In genomic region chr3:65660336-65660735, GRCm38 (mm10) we compare ENCODE assay signal across 12 mouse cellular contexts.
"Had no signal": no experiment of that assay in that cellular context is flagged by ENCODE, and none has a peak within 500 bp of the region (broad histone marks: within the 10 kb centered on the region; RNA-seq: fewer than 3 reads in every experiment).

No protein-coding gene starts in this region.

- H3K9me3 ChIP-seq: limb, embryonic 10.5 days; liver, embryonic 13.5 days; lung, embryonic 15.5 days; megakaryocyte, embryonic 14.5 days; neural tube, embryonic 13.5 days had no signal

- H3K27ac ChIP-seq: left cerebral cortex, adult 2 months; liver, embryonic 13.5 days; neural tube, embryonic 13.5 days had no signal

- H3K9ac ChIP-seq: liver, embryonic 13.5 days had no signal

- DNase-seq: kidney, postnatal 14 days; liver, embryonic 13.5 days; liver, postnatal 0 days; lung, postnatal 14 days; right cerebral cortex, postnatal 14 days; thymus, adult 18-20 months; thymus, postnatal 25 days had no signal

- H3K36me3 ChIP-seq: limb, embryonic 10.5 days; liver, embryonic 13.5 days; lung, embryonic 15.5 days; neural tube, embryonic 13.5 days had no signal
